Mouse (Mus musculus) hindbrain, embryonic 16.5 days (tissue): Measurements from ENCODE around the gene St8sia1. TPM values are rescaled to one million over a fixed set of nuclear protein-coding genes. Genes with fewer than 3 reads are reported as not detected.

Experiments
- ATAC-seq: fragments of 200-750 bp; cut with Nextera tagmentation; 2 replicates; pipeline ENCODE4 v1.8.0; 2017; ENCODE audit warnings: moderate TSS enrichment, moderate library complexity
- H3K27ac ChIP-seq: fragments of 300-500 bp; sonication (generic); 2 replicates; pipeline ENCODE4 v1.5.1; 2014; ENCODE audit warnings: low read depth, mild to moderate bottlenecking, control low read depth, low read length, moderate library complexity
- H3K27me3 ChIP-seq: fragments of 300-500 bp; sonication (generic); replicated peaks from 2 replicates; pipeline ENCODE4 v1.6.1; 2014; ENCODE audit warnings: low read length; ENCODE audit not compliant: control insufficient read depth, insufficient read depth
- H3K36me3 ChIP-seq: fragments of 300-500 bp; sonication (generic); 2 replicates; pipeline ENCODE4 v1.6.1; 2014; ENCODE audit warnings: mild to moderate bottlenecking, low read length, moderate library complexity, mixed read lengths; ENCODE audit not compliant: control insufficient read depth, insufficient read depth
- H3K4me1 ChIP-seq: fragments of 300-500 bp; sonication (generic); 2 replicates; pipeline ENCODE4 v1.6.1; 2014; ENCODE audit warnings: low read depth, low read length; ENCODE audit not compliant: control insufficient read depth, insufficient read depth
- H3K4me2 ChIP-seq: fragments of 300-500 bp; sonication (generic); 2 replicates; pipeline ENCODE4 v1.6.1; 2014; ENCODE audit warnings: mild to moderate bottlenecking, low read length, control low read depth, moderate library complexity
- H3K4me3 ChIP-seq: fragments of 300-500 bp; sonication (generic); 2 replicates; pipeline ENCODE4 v1.5.1; 2014; ENCODE audit warnings: mild to moderate bottlenecking, low read length, control low read depth, moderate library complexity
- H3K9ac ChIP-seq: fragments of 300-500 bp; sonication (generic); 2 replicates; pipeline ENCODE4 v1.6.1; 2014; ENCODE audit warnings: low read depth, mild to moderate bottlenecking, control low read depth, low read length, moderate library complexity
- H3K9me3 ChIP-seq: fragments of 300-500 bp; sonication (generic); 2 replicates; pipeline ENCODE4 v1.6.1; 2014; ENCODE audit warnings: mild to moderate bottlenecking, low read length, moderate library complexity; ENCODE audit not compliant: control insufficient read depth
- WGBS: fragments of 180-500 bp; shearing (Covaris S2); extraction: QIAGEN DNeasy Blood & Tissue Kit; methylation state at CpG from one replicate; pipeline ENCODE4 v1.1.7; 2014; 5-methylcytosine and 5-hydroxymethylcytosine counted together
- polyA plus RNA-seq: library from polyadenylated mRNA; unstranded; fragments of >200 nt; fragmentation: Nextera tagmentation; extraction: Ambion mirVana; gene quantifications from 2 replicates; pipeline ENCODE4 v1.2.1, GENCODE M21; 2015

The St8sia1 gene
- polyA plus RNA-seq, 1 experiment from 2014 or later: 6.0 TPM

GRCm38 (mm10) chr6:142938549-142939345 lies 25.5 kb downstream of the St8sia1 start:
- H3K27me3 ChIP-seq: no peaks in the 10 kb centered on the region
- H3K9me3 ChIP-seq: no peaks in the 10 kb centered on the region
- H3K36me3 ChIP-seq: no peaks in the 10 kb centered on the region
- peak overlapping the region; percentile 32; the same call in 1 of the 2 replicates for H3K27ac ChIP-seq
- no peak for ATAC-seq
- H3K9ac ChIP-seq: no peak overlapping the region
- H3K4me1 ChIP-seq: peaks cover 6% of the 10 kb centered on the region
- H3K4me2 ChIP-seq: no peak overlapping the region
- WGBS: 35% methylated on average over 9 of the region's 9 CpGs
- H3K4me3 ChIP-seq: no peak overlapping the region

GRCm38 (mm10) chr6:142938074-142938473 lies 26.2 kb downstream of the St8sia1 start:
- H3K36me3 ChIP-seq: no peaks in the 10 kb centered on the region
- no peak overlapping the region for H3K9ac ChIP-seq
- H3K27ac ChIP-seq: no peak overlapping the region
- no peaks in the 10 kb centered on the region for H3K9me3 ChIP-seq
- H3K27me3 ChIP-seq: no peaks in the 10 kb centered on the region
- no peak for ATAC-seq
- no peak overlapping the region for H3K4me3 ChIP-seq
- peaks cover 6% of the 10 kb centered on the region for H3K4me1 ChIP-seq
- H3K4me2 ChIP-seq: no peak overlapping the region

GRCm38 (mm10) chr6:142932582-142932981 lies 31.7 kb downstream of the St8sia1 start:
- Histone ChIP-seq H3K4me1 (0 out of 2 replicates have a peak, but pooled peaks cover 2% of the 10 kb centered on the region), H3K9ac (no peak overlapping the region), H3K36me3 (no peaks in the 10 kb centered on the region), H3K9me3 (no peaks in the 10 kb centered on the region), H3K4me3 (no peak overlapping the region), H3K4me2 (no peak overlapping the region), H3K27ac (no peak overlapping the region), H3K27me3 (no peaks in the 10 kb centered on the region)
- 76% methylated on average over 6 of the region's 6 CpGs for WGBS
- no peak for ATAC-seq

- WGBS: 79% methylated on average over 9 of the region's 9 CpGs
- Histone ChIP-seq H3K9ac (no peak overlapping the region), H3K27ac (no peak overlapping the region)
Observed at GRCm38 (mm10) chr6:142932144-142932543, 32.1 kb downstream of the St8sia1 start.

GRCm38 (mm10) chr6:142928551-142929309 lies 35.5 kb downstream of the St8sia1 start:
- no peaks in the 10 kb centered on the region for H3K27me3 ChIP-seq

More at GRCm38 (mm10) chr6:142932144-142932543, 32.1 kb downstream of the St8sia1 start:
- H3K36me3 ChIP-seq: no peaks in the 10 kb centered on the region
- no peak overlapping the region for H3K4me2 ChIP-seq
- H3K4me1 ChIP-seq: 0 out of 2 replicates have a peak, but pooled peaks cover 2% of the 10 kb centered on the region
- no peak overlapping the region for H3K4me3 ChIP-seq
- H3K9me3 ChIP-seq: no peaks in the 10 kb centered on the region
- H3K27me3 ChIP-seq: no peaks in the 10 kb centered on the region
- no peak for ATAC-seq

GRCm38 (mm10) chr6:142926901-142927605 lies 37.2 kb downstream of the St8sia1 start:
- Histone ChIP-seq H3K9ac (no peak overlapping the region), H3K36me3 (no peaks in the 10 kb centered on the region), H3K4me1 (0 out of 2 replicates have a peak, but pooled peaks cover 2% of the 10 kb centered on the region), H3K27ac (no peak overlapping the region), H3K4me2 (no peak overlapping the region), H3K9me3 (no peaks in the 10 kb centered on the region), H3K4me3 (no peak overlapping the region), H3K27me3 (no peaks in the 10 kb centered on the region)
- 94% methylated on average over 9 of the region's 9 CpGs for WGBS
- ATAC-seq: no peak

More at GRCm38 (mm10) chr6:142928551-142929309, 35.5 kb downstream of the St8sia1 start:
- Histone ChIP-seq H3K27ac (0 out of 2 replicates have a peak overlapping the region, but pooled peaks have one; percentile 35), H3K4me3 (no peak overlapping the region), H3K4me1 (0 out of 2 replicates have a peak, but pooled peaks cover 2% of the 10 kb centered on the region), H3K9me3 (no peaks in the 10 kb centered on the region), H3K36me3 (no peaks in the 10 kb centered on the region), H3K9ac (no peak overlapping the region), H3K4me2 (no peak overlapping the region)
- ATAC-seq: no peak
- WGBS: 79% methylated on average over 16 of the region's 16 CpGs

GRCm38 (mm10) chr6:142925921-142926320 lies 38.3 kb downstream of the St8sia1 start:
- Histone ChIP-seq H3K4me2 (no peak overlapping the region), H3K27ac (no peak overlapping the region), H3K27me3 (no peaks in the 10 kb centered on the region), H3K4me3 (no peak overlapping the region), H3K9me3 (no peaks in the 10 kb centered on the region), H3K9ac (no peak overlapping the region), H3K4me1 (0 out of 2 replicates have a peak, but pooled peaks cover 2% of the 10 kb centered on the region), H3K36me3 (no peaks in the 10 kb centered on the region)
- 57% methylated on average over 5 of the region's 5 CpGs for WGBS
- no peak for ATAC-seq

- Histone ChIP-seq H3K9ac (no peak overlapping the region), H3K4me1 (0 out of 2 replicates have a peak, but pooled peaks cover 2% of the 10 kb centered on the region), H3K4me3 (no peak overlapping the region), H3K9me3 (no peaks in the 10 kb centered on the region), H3K27ac (no peak overlapping the region), H3K4me2 (no peak overlapping the region), H3K27me3 (no peaks in the 10 kb centered on the region), H3K36me3 (no peaks in the 10 kb centered on the region)
- 81% methylated on average over 3 of the region's 3 CpGs for WGBS
- 0 out of 2 replicates have a peak, but pooled peaks have one; percentile 32 for ATAC-seq
Observed at GRCm38 (mm10) chr6:142925374-142925773, 38.9 kb downstream of the St8sia1 start.
